Mouse (Mus musculus) megakaryocyte, embryonic 14.5 days (primary cell): Measurements from ENCODE around the gene F2rl1.

Experiments used
- FLI1 ChIP-seq: IDR thresholded peaks from 2 replicates; pipeline ENCODE4 v1.6.1; 2012; ENCODE audit warnings: low read length, inconsistent platforms, mixed read lengths
- GATA1 ChIP-seq: IDR thresholded peaks from 3 replicates; pipeline ENCODE4 v1.6.1; 2012; ENCODE audit warnings: mixed read lengths, low read length, inconsistent platforms, borderline replicate concordance

- TF ChIP-seq FLI1 (no peak), GATA1 (no peak)
These were observed 10.0 kb upstream of the F2rl1 start for GRCm38 (mm10) chr13:95535026-95535425.
